Mouse (Mus musculus): ENCODE data around the gene Ttc33. TPM values are rescaled to one million over a fixed set of nuclear protein-coding genes. Genes with fewer than 3 reads are reported as not detected.

Gene Ttc33
- polyA plus RNA-seq, 1 experiment from 2014 or later, result 35.4 TPM

DNA sequence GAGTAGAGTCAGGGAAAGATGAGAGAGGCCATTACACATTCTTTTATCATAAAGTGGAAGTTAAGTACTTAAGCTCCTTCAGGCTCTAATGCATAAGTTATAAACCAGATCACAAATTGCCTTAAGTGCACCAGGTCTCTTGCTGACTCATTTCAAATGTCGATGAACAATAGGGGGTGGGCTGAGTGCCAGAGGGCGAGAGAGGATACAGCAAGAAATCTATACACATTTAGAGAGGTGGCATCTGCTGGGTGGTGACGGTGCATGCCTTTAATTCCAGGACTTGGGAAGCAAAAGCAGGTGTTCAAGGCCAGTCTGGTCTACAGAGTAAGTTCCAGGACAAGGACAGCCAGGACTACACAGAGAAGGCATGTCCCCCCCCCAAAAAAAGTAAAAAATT lies 80.8 kb downstream of the Ttc33 start:
- Histone ChIP-seq H3K4me2 (ENCODE audit: low read depth, low read length) (no peak overlapping the region), H3K9ac (ENCODE audit: low read length) (no peak overlapping the region), H3K27me3 (ENCODE audit: control insufficient read depth, insufficient read depth, low read length) (no peaks in the 10 kb centered on the region), H3K36me3 (ENCODE audit: control insufficient read depth, insufficient read depth, low read length) (no peaks in the 10 kb centered on the region), H3K4me3 (replicated peaks; ENCODE audit: low read length) (no peak overlapping the region), H3K9me3 (replicated peaks; ENCODE audit: control insufficient read depth, low read length) (no peaks in the 10 kb centered on the region), H3K4me1 (ENCODE audit: control insufficient read depth, insufficient read depth, low read length) (no peaks in the 10 kb centered on the region), H3K27ac (ENCODE audit: low read length) (no peak overlapping the region)
- WGBS, result 68% methylated on average over 3 of the region's 3 CpGs
- ATAC-seq (ENCODE audit: insufficient read depth, low FRiP score), result no peak

Other genes starting within 250 kb of the Ttc33 start
- 0.05 TPM in 1 of 2 replicates, not detected in the other for gene C7, start 121.8 kb upstream of the Ttc33 start, polyA plus RNA-seq (2015; fragmentation: Nextera tagmentation; extraction: Ambion mirVana)
- gene Card6, start 77.0 kb upstream of the Ttc33 start, polyA plus RNA-seq (2015; fragmentation: Nextera tagmentation; extraction: Ambion mirVana), result 1.3 and 2.4 TPM in 2 replicates
- gene Rpl37, start 68.9 kb upstream of the Ttc33 start, polyA plus RNA-seq (2015; fragmentation: Nextera tagmentation; extraction: Ambion mirVana), result 412 and 593 TPM in 2 replicates
- 24.2 and 25.1 TPM in 2 replicates for gene Prkaa1, start 41.7 kb upstream of the Ttc33 start, polyA plus RNA-seq (2015; fragmentation: Nextera tagmentation; extraction: Ambion mirVana)
- gene Ptger4, start 58.7 kb downstream of the Ttc33 start, polyA plus RNA-seq (2015; fragmentation: Nextera tagmentation; extraction: Ambion mirVana), result 7.0 and 8.5 TPM in 2 replicates

All from stomach, embryonic 16.5 days (tissue).